Mouse (Mus musculus): ENCODE measurements around the gene Tenm3. TPM values are rescaled to one million over a fixed set of nuclear protein-coding genes. Genes with fewer than 3 reads are reported as not detected.

The Tenm3 gene
- polyA plus RNA-seq, 1 experiment from 2014 or later = 8.3 TPM

GRCm38 (mm10) chr8:48356849-48357248, 486.9 kb downstream of the Tenm3 start:
- no peak overlapping the region for H3K27ac ChIP-seq (replicated peaks in 1 of 2; ENCODE audit: control insufficient read depth in 1 of 2, insufficient read depth in 1 of 2, low read depth in 2 of 2, low read length in 2 of 2)
- H3K36me3 ChIP-seq (ENCODE audit: control insufficient read depth, insufficient read depth, low read length) = no peaks in the 10 kb centered on the region
- no peak overlapping the region for H3K4me3 ChIP-seq (ENCODE audit: control insufficient read depth in 1 of 2, insufficient read depth in 1 of 2, low read depth in 1 of 2, low read length in 2 of 2)
- no peak overlapping the region for H3K4me2 ChIP-seq (ENCODE audit: low read length)
- H3K9me3 ChIP-seq (ENCODE audit: control insufficient read depth, low read length) = no peaks in the 10 kb centered on the region
- 75% methylated on average over 2 of the region's 2 CpGs for WGBS
- H3K27me3 ChIP-seq (ENCODE audit: control insufficient read depth, insufficient read depth, low read length) = no peaks in the 10 kb centered on the region
- no peak for ATAC-seq (ENCODE audit: insufficient number of reproducible peaks, insufficient read depth, low FRiP score, low read depth)
- no peaks in the 10 kb centered on the region for H3K4me1 ChIP-seq (ENCODE audit: control insufficient read depth in 2 of 2, insufficient read depth in 2 of 2, low read length in 2 of 2)
- no peak overlapping the region for H3K9ac ChIP-seq (ENCODE audit: low read length)

GRCm38 (mm10) chr8:48353458-48353857, 490.3 kb downstream of the Tenm3 start:
- no peak for ATAC-seq (ENCODE audit: insufficient number of reproducible peaks, insufficient read depth, low FRiP score, low read depth)
- WGBS = 68% methylated on average over 6 of the region's 6 CpGs
- Histone ChIP-seq H3K27me3 (ENCODE audit: control insufficient read depth, insufficient read depth, low read length) (no peaks in the 10 kb centered on the region), H3K4me2 (ENCODE audit: low read length) (no peak overlapping the region), H3K9ac (ENCODE audit: low read length) (no peak overlapping the region), H3K9me3 (ENCODE audit: control insufficient read depth, low read length) (no peaks in the 10 kb centered on the region), H3K4me1 (ENCODE audit: control insufficient read depth in 2 of 2, insufficient read depth in 2 of 2, low read length in 2 of 2) (no peaks in the 10 kb centered on the region), H3K27ac (replicated peaks in 1 of 2; ENCODE audit: control insufficient read depth in 1 of 2, insufficient read depth in 1 of 2, low read depth in 2 of 2, low read length in 2 of 2) (no peak overlapping the region), H3K36me3 (ENCODE audit: control insufficient read depth, insufficient read depth, low read length) (no peaks in the 10 kb centered on the region), H3K4me3 (ENCODE audit: control insufficient read depth in 1 of 2, insufficient read depth in 1 of 2, low read depth in 1 of 2, low read length in 2 of 2) (no peak overlapping the region)

GRCm38 (mm10) chr8:48348901-48349300, 494.9 kb downstream of the Tenm3 start:
- Histone ChIP-seq H3K27ac (replicated peaks in 1 of 2; ENCODE audit: control insufficient read depth in 1 of 2, insufficient read depth in 1 of 2, low read depth in 2 of 2, low read length in 2 of 2) (no peak overlapping the region), H3K4me1 (ENCODE audit: control insufficient read depth in 2 of 2, insufficient read depth in 2 of 2, low read length in 2 of 2) (no peaks in the 10 kb centered on the region), H3K4me2 (ENCODE audit: low read length) (no peak overlapping the region), H3K9ac (ENCODE audit: low read length) (no peak overlapping the region), H3K9me3 (ENCODE audit: control insufficient read depth, low read length) (no peaks in the 10 kb centered on the region), H3K4me3 (ENCODE audit: control insufficient read depth in 1 of 2, insufficient read depth in 1 of 2, low read depth in 1 of 2, low read length in 2 of 2) (no peak overlapping the region), H3K27me3 (ENCODE audit: control insufficient read depth, insufficient read depth, low read length) (no peaks in the 10 kb centered on the region), H3K36me3 (ENCODE audit: control insufficient read depth, insufficient read depth, low read length) (no peaks in the 10 kb centered on the region)
- no peak for ATAC-seq (ENCODE audit: insufficient number of reproducible peaks, insufficient read depth, low FRiP score, low read depth)
- WGBS = 95% methylated on average over 5 of the region's 5 CpGs

GRCm38 (mm10) chr8:48348386-48348785, 495.4 kb downstream of the Tenm3 start:
- WGBS = 91% methylated on average over 4 of the region's 4 CpGs
- H3K9me3 ChIP-seq (ENCODE audit: control insufficient read depth, low read length) = no peaks in the 10 kb centered on the region
- ATAC-seq (ENCODE audit: insufficient number of reproducible peaks, insufficient read depth, low FRiP score, low read depth) = no peak
- no peak overlapping the region for H3K27ac ChIP-seq (replicated peaks in 1 of 2; ENCODE audit: control insufficient read depth in 1 of 2, insufficient read depth in 1 of 2, low read depth in 2 of 2, low read length in 2 of 2)
- H3K4me2 ChIP-seq (ENCODE audit: low read length) = no peak overlapping the region
- no peaks in the 10 kb centered on the region for H3K36me3 ChIP-seq (ENCODE audit: control insufficient read depth, insufficient read depth, low read length)
- H3K4me1 ChIP-seq (ENCODE audit: control insufficient read depth in 2 of 2, insufficient read depth in 2 of 2, low read length in 2 of 2) = no peaks in the 10 kb centered on the region
- H3K4me3 ChIP-seq (ENCODE audit: control insufficient read depth in 1 of 2, insufficient read depth in 1 of 2, low read depth in 1 of 2, low read length in 2 of 2) = no peak overlapping the region
- no peak overlapping the region for H3K9ac ChIP-seq (ENCODE audit: low read length)
- no peaks in the 10 kb centered on the region for H3K27me3 ChIP-seq (ENCODE audit: control insufficient read depth, insufficient read depth, low read length)

GRCm38 (mm10) chr8:48343067-48343420, 500.7 kb downstream of the Tenm3 start:
- Histone ChIP-seq H3K9me3 (ENCODE audit: control insufficient read depth, low read length) (no peaks in the 10 kb centered on the region), H3K36me3 (ENCODE audit: control insufficient read depth, insufficient read depth, low read length) (no peaks in the 10 kb centered on the region), H3K4me2 (ENCODE audit: low read length) (no peak overlapping the region), H3K4me3 (ENCODE audit: control insufficient read depth in 1 of 2, insufficient read depth in 1 of 2, low read depth in 1 of 2, low read length in 2 of 2) (no peak overlapping the region), H3K27ac (replicated peaks in 1 of 2; ENCODE audit: control insufficient read depth in 1 of 2, insufficient read depth in 1 of 2, low read depth in 2 of 2, low read length in 2 of 2) (no peak overlapping the region), H3K9ac (ENCODE audit: low read length) (no peak overlapping the region), H3K27me3 (ENCODE audit: control insufficient read depth, insufficient read depth, low read length) (no peaks in the 10 kb centered on the region), H3K4me1 (ENCODE audit: control insufficient read depth in 2 of 2, insufficient read depth in 2 of 2, low read length in 2 of 2) (no peaks in the 10 kb centered on the region)
- 83% methylated on average over 18 of the region's 18 CpGs for WGBS
- ATAC-seq (ENCODE audit: insufficient number of reproducible peaks, insufficient read depth, low FRiP score, low read depth) = no peak

- no peaks in the 10 kb centered on the region for H3K27me3 ChIP-seq (ENCODE audit: control insufficient read depth, insufficient read depth, low read length)
- no peak overlapping the region for H3K4me3 ChIP-seq (ENCODE audit: control insufficient read depth in 1 of 2, insufficient read depth in 1 of 2, low read depth in 1 of 2, low read length in 2 of 2)
- H3K27ac ChIP-seq (replicated peaks in 1 of 2; ENCODE audit: control insufficient read depth in 1 of 2, insufficient read depth in 1 of 2, low read depth in 2 of 2, low read length in 2 of 2) = no peak overlapping the region
- H3K4me1 ChIP-seq (ENCODE audit: control insufficient read depth in 2 of 2, insufficient read depth in 2 of 2, low read length in 2 of 2) = no peaks in the 10 kb centered on the region
- H3K9me3 ChIP-seq (ENCODE audit: control insufficient read depth, low read length) = no peaks in the 10 kb centered on the region
- no peak for ATAC-seq (ENCODE audit: insufficient number of reproducible peaks, insufficient read depth, low FRiP score, low read depth)
- H3K36me3 ChIP-seq (ENCODE audit: control insufficient read depth, insufficient read depth, low read length) = no peaks in the 10 kb centered on the region
- no peak overlapping the region for H3K4me2 ChIP-seq (ENCODE audit: low read length)
- H3K9ac ChIP-seq (ENCODE audit: low read length) = no peak overlapping the region
- 71% methylated on average over 30 of the region's 30 CpGs for WGBS
Observed at GRCm38 (mm10) chr8:48342321-48343066, 501.3 kb downstream of the Tenm3 start.

GRCm38 (mm10) chr8:48341692-48342091, 502.1 kb downstream of the Tenm3 start:
- H3K4me2 ChIP-seq (ENCODE audit: low read length) = no peak overlapping the region
- H3K9me3 ChIP-seq (ENCODE audit: control insufficient read depth, low read length) = no peaks in the 10 kb centered on the region
- 85% methylated on average over 4 of the region's 4 CpGs for WGBS
- H3K36me3 ChIP-seq (ENCODE audit: control insufficient read depth, insufficient read depth, low read length) = no peaks in the 10 kb centered on the region
- H3K4me3 ChIP-seq (ENCODE audit: control insufficient read depth in 1 of 2, insufficient read depth in 1 of 2, low read depth in 1 of 2, low read length in 2 of 2) = no peak overlapping the region
- H3K27me3 ChIP-seq (ENCODE audit: control insufficient read depth, insufficient read depth, low read length) = no peaks in the 10 kb centered on the region
- no peak for ATAC-seq (ENCODE audit: insufficient number of reproducible peaks, insufficient read depth, low FRiP score, low read depth)
- H3K27ac ChIP-seq (replicated peaks in 1 of 2; ENCODE audit: control insufficient read depth in 1 of 2, insufficient read depth in 1 of 2, low read depth in 2 of 2, low read length in 2 of 2) = no peak overlapping the region
- H3K9ac ChIP-seq (ENCODE audit: low read length) = no peak overlapping the region
- H3K4me1 ChIP-seq (ENCODE audit: control insufficient read depth in 2 of 2, insufficient read depth in 2 of 2, low read length in 2 of 2) = no peaks in the 10 kb centered on the region

GRCm38 (mm10) chr8:48341276-48341675, 502.5 kb downstream of the Tenm3 start:
- no peaks in the 10 kb centered on the region for H3K4me1 ChIP-seq (ENCODE audit: control insufficient read depth in 2 of 2, insufficient read depth in 2 of 2, low read length in 2 of 2)
- no peaks in the 10 kb centered on the region for H3K36me3 ChIP-seq (ENCODE audit: control insufficient read depth, insufficient read depth, low read length)
- no peak overlapping the region for H3K27ac ChIP-seq (replicated peaks in 1 of 2; ENCODE audit: control insufficient read depth in 1 of 2, insufficient read depth in 1 of 2, low read depth in 2 of 2, low read length in 2 of 2)
- no peak overlapping the region for H3K4me2 ChIP-seq (ENCODE audit: low read length)
- 93% methylated on average over 5 of the region's 5 CpGs for WGBS
- no peak overlapping the region for H3K9ac ChIP-seq (ENCODE audit: low read length)
- H3K27me3 ChIP-seq (ENCODE audit: control insufficient read depth, insufficient read depth, low read length) = no peaks in the 10 kb centered on the region
- H3K9me3 ChIP-seq (ENCODE audit: control insufficient read depth, low read length) = no peaks in the 10 kb centered on the region
- no peak overlapping the region for H3K4me3 ChIP-seq (ENCODE audit: control insufficient read depth in 1 of 2, insufficient read depth in 1 of 2, low read depth in 1 of 2, low read length in 2 of 2)
- no peak for ATAC-seq (ENCODE audit: insufficient number of reproducible peaks, insufficient read depth, low FRiP score, low read depth)

All from heart, embryonic 14.5 days (tissue).